Mouse (Mus musculus) adrenal gland, adult 18-20 months (tissue): ENCODE data around the gene Pcnp. TPM values are rescaled to one million over a fixed set of nuclear protein-coding genes. Genes with fewer than 3 reads are reported as not detected.
A peak's percentile ranks its signal among the peaks of the same experiment; 100 is the strongest.
"Not testable (repeated sequence)": the region's sequence is repeated elsewhere in the genome, so short reads cannot be mapped to it uniquely, and the experiment has no call there.

Experiments used
- DNase-seq, 2 experiments: peaks; one replicate each; pipeline ENCODE4 v3.0.0; 2021 to 2022; ENCODE audit warnings: low spot score in 2 of 2
- long read RNA-seq, 2 experiments: library from polyadenylated mRNA; stranded (forward); transcript quantifications; one replicate each; pipeline ENCODE4 v2.0.0; 2021
- total RNA-seq, 2 experiments: library from RNA; stranded (reverse); gene quantifications; 1 replicate in 1 of 2; 2 replicates in 1 of 2; pipeline ENCODE4 v1.2.3; 2021

The Pcnp gene
- 100 to 1,000 TPM; 110 to 123 TPM for total RNA-seq
- long read RNA-seq, experiment 1, transcript Pcnp-202 (5 exons, 2,295 nt) = major isoform, 32 of 50 reads
- long read RNA-seq, experiment 1, transcript Pcnp-206 (5 exons, 938 nt) = minor isoform, 7 of 50 reads
- long read RNA-seq, experiment 1, partial matches to known transcripts = 1 of 50 reads
- long read RNA-seq, experiment 1, other reads (novel, unspliced or antisense) = 6 of 50 reads
- long read RNA-seq, experiment 2, transcript Pcnp-202 (5 exons, 2,295 nt) = major isoform, 79 of 180 reads
- long read RNA-seq, experiment 2, transcript Pcnp-205 (5 exons, 2,200 nt) = minor isoform, 34 of 180 reads
- long read RNA-seq, experiment 2, transcript Pcnp-206 (5 exons, 938 nt) = minor isoform, 39 of 180 reads
- long read RNA-seq, experiment 2, partial matches to known transcripts = 3 of 180 reads
- long read RNA-seq, experiment 2, other reads (novel, unspliced or antisense) = 23 of 180 reads

DNA sequence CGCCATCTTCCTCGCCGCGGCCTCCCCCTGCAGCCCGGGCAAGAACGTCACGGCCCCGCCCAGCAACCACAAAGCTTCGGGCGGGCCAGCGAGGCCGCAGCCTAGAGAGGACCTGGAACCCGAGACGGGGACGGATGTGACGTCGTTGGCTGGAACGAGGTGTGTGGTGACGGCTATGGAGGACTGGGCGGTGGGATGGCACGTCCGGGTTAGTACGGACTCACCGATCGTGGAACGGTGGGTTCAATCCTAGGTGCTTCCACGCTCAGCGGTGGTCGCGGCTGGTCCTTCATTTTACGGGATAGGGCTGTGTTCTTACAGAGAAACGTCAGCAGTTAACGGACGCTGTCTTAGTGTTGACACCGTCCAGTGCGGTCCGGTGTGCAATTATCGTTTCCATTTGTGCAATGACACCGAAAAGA is at the start of gene Pcnp:
TSS of gene Pcnp (minus strand) at position 79 of the 422 bp plus-strand sequence.
- DNase-seq = peak; percentile 93 to 97

DNA sequence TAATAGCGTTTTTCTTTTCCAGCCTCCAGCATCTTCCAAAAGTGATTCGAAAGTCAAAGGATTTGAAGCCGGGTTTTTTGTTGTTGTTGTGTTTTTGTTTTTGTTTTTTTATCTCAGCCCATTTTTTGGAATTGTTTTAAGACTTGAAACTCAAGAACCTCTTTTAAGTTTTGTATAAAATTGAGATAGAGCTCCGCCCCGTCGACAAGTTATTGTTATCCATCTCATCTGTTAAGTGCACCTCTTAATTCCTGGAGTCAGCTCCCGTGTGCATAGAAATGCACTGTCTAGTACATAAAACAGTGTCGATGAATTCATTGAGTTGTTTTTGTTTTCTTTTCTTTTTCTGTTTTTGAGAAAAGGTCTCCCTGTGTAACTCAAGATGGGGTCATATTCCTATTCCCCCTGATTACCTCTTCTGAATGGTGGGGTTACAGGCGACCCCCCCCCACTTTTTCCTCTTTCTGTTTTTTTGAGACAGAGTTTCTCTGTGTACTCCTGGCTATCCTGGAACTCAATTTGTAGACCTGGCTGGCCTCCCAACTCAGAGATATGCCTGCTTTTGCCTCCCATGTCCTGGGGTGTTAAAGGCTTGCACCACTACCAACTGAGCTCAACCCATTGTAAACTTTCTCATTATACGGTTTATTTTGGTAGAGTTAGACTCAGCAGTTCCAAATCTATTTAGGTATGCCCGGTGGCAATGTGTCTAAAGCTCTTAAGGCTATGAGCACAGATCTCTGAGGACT is 46.8 kb upstream of the Pcnp start:
- DNase-seq = no peak

DNA sequence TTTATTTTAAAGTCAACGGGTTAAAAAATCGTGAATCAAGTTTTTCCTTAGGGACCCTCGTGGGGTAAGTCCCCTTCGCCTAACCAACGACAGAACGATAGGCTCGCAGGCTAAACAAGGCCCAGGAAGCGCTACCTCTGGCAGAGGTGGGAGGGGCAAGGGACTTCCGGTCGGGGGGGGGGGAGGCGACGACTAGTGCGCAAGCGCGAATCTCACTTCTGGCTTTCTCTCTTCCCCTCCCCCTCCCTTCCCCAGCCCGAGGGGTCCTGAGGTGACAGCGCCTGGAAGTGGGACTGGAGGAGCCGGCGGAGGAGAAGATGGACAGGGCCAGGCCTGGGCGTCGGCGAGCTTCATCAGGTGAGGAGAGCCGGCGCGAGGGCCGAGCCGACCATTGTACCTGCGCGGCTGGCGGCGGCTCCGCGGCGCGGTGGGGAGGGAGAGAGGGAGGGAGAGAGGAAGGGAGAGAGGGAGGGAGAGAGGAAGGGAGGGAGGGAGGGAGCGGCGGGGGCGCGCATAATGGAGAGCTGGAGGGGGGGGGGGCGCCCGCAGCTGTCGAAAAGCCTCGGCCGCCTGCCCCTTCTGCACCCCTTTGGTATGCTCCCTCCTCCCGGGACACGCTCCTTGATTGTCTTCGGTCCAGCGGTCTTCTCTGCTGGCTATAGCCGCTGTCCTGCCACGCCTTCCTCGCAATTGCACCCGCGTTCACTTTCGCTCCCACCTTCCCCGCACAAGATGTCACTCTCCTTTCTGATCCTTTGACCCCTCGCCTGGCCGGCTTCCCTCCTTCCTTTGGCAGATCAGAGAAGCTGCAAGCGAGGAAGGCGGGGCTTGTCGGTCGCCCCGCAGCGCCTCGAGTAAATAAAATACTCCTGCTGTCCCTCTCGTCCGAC is 45.9 kb upstream of the Pcnp start:
- DNase-seq = peak; percentile 68 to 77

DNA sequence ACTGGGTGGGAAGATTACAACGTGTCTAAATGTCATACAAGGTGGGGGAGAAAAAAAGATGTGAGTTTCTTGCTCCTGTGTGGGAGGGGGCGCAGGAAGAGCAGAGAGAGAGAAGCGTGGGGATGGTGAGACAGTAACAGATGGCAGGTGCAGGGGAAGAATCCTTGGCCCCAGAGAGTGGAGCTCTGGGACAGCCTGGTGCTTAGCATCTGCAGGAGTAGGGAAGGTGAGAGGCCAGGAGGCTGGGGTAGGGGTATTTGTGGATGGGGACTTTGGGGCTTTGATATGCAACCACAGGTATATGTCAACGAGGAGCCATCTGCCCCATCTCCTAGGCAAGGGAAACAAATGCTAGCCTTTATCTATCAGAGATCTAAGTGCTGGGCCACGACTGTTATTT is 45.0 kb upstream of the Pcnp start:
- DNase-seq = no peak

DNA sequence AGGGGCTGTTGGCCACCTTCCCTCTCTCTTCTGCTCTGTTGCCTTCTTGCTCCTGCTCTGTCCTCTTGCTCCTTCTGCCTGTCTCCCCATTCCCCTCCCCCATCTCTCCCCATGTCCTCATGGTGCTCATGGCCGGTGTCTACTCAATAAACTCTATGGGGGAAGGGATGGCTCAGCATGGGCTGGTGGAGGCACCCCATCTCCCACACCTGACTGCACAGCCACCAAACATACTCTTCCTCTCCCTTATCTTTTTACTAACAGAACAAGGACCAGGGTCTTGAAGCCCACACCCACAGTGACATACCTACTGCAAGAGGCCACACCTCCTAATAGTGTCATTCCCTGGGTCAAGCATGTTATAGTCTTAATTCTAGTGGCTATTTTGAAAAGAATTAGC is 44.6 kb upstream of the Pcnp start:
- DNase-seq = no peak

DNA sequence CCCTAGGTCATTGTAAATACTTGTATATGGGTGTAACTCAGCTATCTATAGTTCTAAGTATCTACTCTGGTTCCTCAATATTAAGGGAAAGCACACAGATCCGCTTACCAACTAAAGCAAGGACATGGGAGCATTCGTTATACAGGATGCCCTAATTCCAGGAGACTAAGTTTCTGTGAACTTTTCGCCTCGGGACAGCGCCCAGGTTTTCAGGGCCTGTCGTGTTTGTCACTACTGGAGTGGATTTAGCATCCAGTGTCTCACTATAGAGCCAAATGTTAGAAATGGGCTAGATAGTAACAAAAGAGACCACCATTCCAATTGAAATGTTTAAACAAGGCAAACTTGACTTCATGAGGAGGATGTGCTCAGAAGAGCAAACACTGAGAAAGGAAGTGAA is 43.6 kb upstream of the Pcnp start:
- not testable (repeated sequence) for DNase-seq

DNA sequence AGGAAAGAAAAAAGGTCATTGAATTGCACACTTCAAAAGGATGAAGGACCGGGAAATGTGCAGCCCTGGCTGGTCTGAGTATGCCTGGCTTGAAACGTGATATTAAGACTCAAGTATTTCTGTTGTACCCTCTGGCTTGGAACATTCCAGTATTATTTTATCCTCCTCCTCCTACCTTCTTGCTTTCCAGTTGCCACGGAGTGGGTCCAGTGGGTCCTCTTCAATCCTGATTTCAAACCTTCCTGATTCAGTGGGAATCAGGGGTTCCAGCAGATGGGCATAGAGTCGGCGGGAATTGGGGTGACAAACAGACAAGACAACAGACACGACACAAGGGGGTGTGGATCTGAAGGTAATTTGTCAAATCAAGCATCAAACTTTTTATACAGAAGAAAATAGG is 43.0 kb upstream of the Pcnp start:
- DNase-seq = no peak

DNA sequence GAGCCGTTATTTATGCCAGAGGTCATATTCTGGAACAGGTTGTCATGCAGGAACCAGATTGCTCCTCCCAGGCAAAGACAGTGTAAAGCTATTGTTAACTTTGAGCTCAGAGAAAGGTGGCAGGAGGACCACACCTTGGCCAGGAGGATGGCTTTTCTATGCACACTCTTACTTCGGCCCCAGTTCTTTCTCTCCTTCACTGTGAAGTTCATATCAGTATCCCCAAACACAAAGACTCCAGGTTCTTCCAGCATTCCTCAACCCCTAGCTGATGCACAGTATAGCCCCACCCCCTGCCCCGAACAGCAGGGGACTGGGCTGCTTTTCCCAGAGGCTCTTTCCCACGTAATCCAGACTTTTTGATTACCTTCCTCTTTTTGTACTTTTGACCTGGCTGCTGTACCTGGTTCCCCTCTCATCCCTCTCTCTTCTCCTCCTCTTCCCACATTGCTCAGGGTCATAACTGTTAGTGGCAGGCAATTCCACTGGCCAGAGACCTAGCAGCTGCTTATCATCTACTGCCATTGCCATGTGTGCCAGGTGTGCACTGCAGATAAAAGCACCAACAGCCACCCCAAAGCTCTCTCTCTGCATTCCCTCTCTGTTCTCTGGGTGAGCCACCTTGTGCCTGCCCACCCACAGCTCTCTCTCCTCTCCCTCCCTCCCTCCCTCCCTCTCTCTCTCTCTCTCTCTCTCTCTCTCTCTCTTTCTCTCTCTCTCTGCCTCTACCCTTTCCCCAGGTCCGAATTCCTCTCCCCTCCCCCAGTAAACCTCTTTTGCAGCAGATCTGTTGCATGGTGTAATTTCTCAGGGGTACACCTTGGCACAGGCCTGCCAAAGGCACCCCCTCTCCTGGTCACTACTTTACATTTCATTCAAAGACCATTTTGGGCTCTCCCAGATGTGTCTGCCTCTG is 42.0 kb upstream of the Pcnp start:
- DNase-seq = no peak

DNA sequence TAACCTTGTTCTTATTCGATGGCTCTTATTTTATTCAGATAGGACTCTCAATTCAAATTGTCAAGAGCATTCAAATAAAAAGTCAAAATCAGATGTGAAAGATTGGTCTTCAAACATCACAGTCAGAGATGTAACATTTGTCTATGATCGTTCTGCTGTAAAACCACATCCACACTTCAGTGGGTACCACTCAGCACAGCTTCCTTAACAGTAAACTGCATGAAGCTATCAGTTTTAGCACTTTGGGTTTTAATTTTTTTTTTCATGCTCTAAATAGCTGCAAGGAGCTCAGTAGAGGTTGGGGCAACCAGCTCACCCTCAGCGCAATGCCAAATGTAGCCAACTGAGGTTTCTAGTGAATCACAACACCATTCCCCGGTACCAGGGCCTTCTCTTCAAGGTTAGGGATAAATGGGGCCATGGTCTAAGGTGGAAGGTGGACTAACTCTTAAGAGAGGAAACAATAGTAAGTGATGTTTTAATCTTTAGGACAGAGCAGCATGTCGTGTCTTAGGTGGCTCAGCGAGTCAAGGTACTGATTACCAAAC is 39.1 kb upstream of the Pcnp start:
- no peak for DNase-seq

DNA sequence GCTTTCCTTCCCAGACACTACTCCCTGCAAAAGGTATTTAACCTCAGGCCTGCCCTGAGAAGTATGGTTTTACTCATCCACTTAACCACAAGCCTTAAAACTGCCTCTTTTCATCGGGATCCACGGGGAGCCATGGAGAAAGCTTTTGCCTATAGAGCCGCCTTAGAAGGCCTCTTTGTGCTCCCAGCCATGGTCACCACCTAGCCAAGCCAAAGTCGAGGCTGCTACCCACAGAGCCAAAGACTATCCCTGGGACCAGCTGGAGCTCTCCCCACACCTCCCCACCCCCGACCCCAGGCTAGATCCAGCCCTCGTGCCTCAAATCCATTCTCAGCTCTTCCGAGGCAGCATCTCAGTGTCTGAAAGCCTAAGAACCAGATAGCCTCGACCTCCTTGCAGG is 36.6 kb upstream of the Pcnp start:
- DNase-seq = no peak

DNA sequence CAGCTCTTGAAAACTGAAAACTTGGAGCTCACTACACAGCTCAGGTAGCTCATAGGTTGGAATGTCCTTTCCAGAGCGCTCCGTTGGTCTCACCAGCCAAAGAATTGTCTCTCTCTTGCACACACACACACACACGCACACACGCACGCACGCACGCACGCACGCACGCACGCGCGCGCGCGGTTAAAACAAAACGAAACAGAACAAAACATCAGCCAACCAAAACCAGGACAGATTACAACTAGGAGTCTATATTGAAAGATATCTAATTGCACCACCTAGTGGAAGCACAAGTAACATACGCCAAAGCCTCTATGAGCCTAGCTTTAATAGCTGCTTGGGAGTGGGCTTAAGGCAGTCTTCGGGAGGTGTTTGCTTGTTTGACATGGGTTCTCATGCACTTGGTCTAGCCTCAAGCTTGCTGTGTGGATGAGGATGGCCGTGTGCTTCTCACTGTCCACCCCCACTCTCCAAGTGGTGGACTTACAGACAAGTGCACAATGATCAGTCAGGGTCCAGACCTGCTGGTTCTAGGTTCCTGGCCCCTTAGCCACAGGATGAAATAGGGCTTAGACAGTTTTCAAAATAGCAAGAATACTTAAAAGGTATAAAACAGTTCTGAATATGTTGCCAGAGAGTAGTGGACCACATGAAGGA is 34.9 kb upstream of the Pcnp start:
- DNase-seq = peak; percentile 27 to 29

DNA sequence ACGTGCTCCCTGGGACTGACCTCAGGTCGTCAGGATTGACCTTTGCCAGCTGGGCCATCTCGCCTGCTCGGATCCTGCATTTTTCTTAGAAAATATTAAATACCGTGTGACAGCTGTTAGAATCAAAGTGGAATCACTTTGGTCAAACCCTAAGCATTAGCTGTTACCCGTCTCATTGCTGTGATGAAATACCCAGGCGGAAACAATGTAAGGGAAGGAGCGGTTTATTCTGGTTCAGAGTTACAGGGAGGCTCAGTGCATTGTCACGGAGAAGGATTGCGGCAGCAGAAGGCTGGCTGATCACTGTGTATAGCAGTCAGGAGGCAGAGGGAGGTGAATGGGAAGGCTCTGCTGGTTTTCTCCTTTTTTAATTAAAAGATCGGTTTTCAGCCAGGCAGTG is 33.4 kb upstream of the Pcnp start:
- no peak for DNase-seq

DNA sequence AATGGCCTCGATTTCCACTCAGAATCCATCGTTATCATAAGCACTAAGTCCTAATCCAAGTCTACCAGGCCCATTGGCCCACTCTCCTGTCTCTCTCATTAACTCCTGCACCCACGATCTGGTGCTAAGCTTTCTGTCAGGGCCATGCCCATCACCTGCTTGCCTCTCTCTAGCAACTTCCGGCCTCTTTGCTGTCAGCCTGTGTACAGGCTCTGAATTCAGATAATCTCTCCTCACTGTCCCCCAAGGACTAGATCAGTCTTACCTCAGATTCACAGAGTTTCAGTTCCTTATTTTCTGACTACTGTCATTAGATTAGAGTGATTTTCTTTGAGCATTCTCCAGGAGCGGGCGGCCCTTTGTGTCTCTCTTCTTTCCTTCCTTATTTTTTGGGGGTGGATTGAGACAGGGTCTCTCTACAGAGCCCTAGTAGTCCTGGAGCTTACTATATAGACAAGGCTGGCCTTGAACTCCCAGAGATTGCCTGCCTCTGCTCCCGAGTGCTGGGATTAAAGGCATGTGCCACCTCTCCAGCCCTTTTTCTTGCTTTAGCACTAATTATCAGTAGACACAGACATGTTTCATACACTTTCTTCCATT is 32.6 kb upstream of the Pcnp start:
- DNase-seq = no peak

DNA sequence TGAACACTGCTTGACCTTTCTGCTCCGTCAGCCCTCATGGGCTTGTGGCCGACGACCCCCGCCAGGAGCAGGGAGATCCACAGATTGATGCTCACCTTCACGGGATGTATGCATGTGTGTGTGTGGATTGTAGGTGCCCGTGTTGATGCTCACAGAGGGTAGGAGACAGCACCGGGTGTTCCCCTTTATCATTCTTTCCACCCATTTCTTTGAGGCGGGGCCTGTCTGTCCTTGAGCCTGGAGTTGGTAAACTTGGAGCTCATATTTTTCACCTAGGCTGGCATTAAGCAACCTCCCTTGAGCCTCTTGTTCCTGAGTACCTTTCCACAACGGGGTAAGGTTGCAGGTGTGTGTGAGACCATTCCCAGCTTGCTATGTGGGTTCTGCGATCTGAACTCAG is 28.6 kb upstream of the Pcnp start:
- DNase-seq = no peak

DNA sequence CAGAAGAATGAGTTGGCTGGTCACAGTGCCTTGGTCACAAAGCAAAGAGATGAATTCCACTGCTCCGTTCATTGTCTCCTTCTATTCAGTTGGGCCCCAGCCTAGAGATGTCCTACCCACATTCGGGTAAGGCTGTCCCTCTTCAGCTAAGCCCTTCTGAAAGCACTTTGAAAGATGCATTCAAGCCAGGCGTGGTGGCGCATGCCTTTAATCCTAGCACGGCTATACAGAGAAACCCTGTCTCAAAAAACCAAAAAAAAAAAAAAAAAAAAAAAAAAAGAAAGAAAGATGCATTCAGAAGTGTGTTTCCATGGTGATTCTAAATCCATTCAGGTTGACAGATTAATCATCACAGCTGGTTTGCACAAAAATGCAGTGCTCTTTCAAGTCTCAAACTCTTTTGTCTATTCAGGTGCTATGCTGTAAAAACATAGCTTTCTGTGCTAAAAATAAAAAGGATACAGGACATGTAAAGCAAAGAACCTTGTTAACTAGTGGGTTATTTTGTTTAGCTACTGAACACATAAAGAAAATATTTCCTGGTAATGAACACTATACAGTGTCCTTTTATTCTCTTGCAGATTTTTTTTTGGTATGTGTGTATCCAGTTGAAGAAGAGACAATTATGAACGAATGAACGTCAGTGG is 27.5 kb upstream of the Pcnp start:
- no peak for DNase-seq

DNA sequence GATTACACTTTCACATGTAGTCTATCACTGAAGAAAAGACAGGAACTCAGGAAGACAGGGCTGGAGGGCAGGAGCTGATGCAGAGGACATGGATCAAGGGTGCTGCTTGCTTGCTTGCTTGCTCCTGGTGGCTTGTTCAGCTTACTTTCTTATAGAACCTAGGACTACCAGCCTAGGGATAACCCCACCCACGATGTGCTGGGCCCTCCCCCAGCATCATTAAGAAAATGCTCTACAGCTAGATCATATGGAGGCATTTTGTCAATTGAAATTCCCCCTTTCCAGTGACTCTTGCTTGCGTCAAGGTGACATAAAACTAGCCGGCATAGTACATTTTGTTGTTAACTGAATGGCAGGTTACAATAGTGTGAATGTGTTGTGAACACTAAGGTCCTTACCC is 26.4 kb upstream of the Pcnp start:
- DNase-seq = no peak

DNA sequence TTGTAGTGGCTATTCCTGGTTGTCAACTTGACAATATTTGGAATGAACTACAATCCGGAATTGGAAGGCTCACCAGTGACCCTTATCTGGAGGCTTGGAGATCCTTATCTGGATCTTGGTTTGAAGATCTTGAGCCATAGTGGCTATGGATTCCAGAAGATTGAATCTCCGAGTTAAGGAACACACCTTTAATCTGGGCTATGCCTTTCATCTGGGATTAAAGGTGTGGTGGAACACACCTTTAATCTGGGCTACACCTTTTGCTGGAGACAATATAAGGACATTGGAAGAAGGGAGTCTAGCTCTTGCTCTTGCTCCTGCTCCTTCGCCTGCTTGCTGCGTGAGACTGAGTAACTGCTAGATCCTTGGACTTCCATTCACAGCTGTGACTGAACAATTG is 18.5 kb upstream of the Pcnp start, which contains the start of gene Senp7:
TSS of gene Senp7 (plus strand) at position 301 of the 400 bp plus-strand sequence.
- not testable (repeated sequence) for DNase-seq

DNA sequence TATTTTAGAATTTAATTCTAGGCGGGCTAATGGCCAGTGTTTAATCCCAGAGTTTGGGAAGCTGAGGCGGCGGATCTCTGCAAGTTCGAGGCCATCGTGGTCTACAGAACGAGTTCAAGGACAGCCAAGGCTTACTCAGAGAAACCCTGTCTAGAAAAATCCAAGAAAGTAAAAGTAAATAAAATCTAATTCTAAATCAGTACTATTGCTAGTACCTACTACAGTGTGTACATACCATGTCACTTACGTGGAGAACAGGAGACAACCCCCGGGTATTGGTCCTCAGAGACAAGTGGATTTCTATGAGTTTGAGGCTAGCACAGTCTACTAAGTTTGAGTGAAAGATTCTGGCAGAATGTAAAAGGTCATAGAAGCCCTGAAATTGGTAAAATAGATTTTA is 8.6 kb upstream of the Pcnp start:
- DNase-seq = no peak
